Mouse (Mus musculus) brain, embryonic 14.5 days (tissue): ENCODE measurements around the gene Nrxn1.

ENCODE experiments used
- CTCF ChIP-seq: fragments of 200-500 bp; IDR thresholded peaks from 2 replicates; pipeline ENCODE4 v1.5.1; 2012; ENCODE audit warnings: inconsistent platforms, mild to moderate bottlenecking, moderate library complexity, borderline replicate concordance; ENCODE audit not compliant: insufficient read depth, insufficient read length; ENCODE audit errors: extremely low read depth
- POLR2A ChIP-seq: fragments of 200-500 bp; IDR thresholded peaks from 2 replicates; pipeline ENCODE4 v1.6.1; 2012; ENCODE audit warnings: mild to moderate bottlenecking, inconsistent platforms, borderline replicate concordance; ENCODE audit not compliant: poor library complexity, insufficient read depth, insufficient read length, severe bottlenecking; ENCODE audit errors: extremely low read depth

DNA sequence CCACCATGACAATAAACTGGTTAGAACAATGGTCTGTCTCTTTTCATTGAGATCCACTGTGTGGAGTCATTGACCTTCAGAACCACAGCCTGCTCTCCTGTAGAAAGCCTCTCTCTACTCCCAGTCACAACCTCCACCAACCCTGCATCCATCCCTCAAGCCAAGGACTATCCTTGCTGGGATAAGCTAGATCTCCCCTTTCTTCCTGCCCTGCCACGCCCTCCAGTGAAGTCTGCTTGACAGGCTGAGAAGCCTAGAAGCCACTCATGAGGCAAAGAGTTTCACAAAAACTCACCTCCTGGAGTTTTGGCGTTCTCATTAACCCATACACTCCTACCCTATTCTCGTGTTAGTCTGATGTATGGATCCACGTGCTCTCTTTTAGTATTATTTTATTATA lies 821.7 kb downstream of the Nrxn1 start:
- no peak for TF ChIP-seq CTCF
- no peak for TF ChIP-seq POLR2A
